Mouse (Mus musculus) cerebellum, postnatal 10 days (tissue): ENCODE measurements around the gene Mybbp1a.

Experiments
- DNase-seq, 2 experiments: peaks; one replicate each; pipeline ENCODE4 v3.0.0; 2021; ENCODE audit warnings: mixed read lengths in 2 of 2

Mybbp1a gene

DNA sequence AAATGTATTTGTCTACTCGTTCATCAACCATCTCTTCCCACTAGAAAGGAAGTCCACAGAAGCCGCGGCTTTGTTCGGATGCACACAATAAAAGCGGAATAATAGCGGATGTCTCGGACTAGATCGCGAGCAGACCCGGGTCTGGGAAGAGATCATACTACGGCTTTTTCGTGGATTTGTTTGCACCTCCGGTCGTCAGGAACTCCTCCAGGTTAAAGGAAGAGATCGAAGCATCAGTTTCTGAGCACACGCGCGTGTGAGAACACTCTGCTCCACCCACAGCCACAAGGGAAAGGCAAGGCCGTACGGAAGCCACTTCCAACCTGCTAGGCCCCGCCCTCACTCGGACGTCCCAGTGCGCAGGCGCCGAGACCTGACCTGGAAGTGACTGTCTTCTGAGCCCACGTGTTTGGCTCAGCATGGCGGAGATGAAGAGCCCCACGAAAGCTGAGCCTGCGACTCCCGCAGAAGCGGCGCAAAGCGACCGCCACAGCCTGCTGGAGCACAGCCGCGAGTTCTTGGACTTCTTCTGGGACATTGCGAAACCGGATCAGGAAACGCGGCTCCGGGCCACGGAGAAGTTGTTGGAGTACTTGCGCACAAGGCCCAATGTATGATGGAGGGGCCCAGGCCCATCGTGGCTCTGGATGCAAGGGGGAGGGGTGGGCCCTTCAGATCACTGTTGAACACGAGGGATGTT is at the start of gene Mybbp1a:
Gene Mybbp1a (plus strand): TSS at position 391 of the 700 bp plus-strand sequence.
- DNase-seq = peak; percentile 99 to 100

DNA sequence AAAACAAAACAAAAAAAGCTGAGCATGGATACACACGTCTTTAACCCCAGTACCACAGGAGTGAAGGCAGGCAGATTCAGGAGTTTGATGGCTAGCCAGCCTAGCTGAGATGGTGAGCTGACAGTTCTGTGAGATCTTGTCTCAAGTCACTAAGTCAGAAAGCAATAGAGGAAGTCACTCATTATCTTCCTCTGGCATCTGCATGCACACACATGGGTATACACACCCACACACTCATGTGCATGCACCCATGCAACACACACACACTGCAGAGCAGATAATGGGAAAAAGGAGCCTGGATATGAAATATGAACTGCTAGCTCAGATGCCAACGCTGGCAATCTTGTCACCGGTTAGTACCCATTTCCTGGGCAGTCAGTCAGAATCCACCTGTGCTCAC is 47.9 kb upstream of the Mybbp1a start:
- no peak for DNase-seq

DNA sequence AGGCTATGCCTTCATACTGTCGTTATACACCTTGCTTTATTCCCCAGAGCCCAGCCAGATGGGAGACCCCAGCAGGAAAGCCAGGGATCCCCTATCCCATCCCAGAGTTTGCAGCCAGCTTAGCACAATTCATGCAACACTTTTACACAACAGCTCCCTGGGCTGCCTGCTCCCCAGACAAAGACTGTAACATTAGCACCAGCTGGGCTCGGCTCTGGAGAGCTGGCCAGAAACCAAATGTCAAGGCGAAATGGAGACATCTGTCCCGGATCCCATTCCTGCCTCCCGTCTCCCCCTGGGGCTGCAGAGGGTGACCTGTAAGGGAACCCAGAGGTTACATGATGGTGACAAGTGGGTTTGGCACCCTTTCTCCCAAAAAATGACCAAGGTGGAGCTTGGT is 47.5 kb upstream of the Mybbp1a start:
- peak; percentile 26 to 51 for DNase-seq

DNA sequence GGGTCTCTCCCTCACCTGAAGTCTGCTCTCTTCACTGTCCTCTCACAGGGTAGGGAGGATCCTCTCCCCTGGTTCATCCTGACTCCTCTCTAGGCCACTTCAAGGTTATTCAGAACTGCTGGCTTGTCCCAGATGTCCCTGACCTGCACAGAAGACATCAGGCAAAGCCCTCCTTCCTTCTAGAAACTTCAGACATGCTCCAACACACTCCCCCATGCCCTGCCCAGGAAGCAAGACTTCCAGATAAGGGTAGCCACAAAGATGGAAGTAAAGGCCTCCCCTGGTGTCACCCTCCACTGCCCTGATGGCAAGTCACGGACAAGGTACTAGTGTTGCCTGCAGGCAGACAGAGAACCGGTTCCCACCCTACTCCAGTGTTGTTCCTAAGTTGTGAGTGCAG is 46.5 kb upstream of the Mybbp1a start:
- no peak for DNase-seq

DNA sequence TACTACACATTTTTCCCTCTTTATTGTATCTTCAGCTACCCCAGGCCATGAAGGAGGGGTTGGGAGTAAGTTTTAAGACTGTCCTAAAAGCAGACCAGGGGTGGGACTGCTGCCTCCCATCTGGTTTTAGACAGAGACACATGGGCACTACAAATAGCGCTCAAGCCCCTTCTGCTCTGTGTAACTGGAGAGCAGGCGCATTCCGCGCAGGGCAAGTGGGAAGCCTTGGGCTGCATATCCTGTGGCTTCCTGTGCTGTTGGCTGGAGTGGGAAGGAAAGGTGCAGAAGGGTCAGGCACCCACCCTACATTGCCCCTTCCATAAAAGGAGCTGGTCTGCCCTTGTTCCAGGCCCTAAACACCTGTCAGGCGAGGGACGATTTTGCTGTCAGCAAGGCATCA is 45.5 kb upstream of the Mybbp1a start:
- no peak for DNase-seq

DNA sequence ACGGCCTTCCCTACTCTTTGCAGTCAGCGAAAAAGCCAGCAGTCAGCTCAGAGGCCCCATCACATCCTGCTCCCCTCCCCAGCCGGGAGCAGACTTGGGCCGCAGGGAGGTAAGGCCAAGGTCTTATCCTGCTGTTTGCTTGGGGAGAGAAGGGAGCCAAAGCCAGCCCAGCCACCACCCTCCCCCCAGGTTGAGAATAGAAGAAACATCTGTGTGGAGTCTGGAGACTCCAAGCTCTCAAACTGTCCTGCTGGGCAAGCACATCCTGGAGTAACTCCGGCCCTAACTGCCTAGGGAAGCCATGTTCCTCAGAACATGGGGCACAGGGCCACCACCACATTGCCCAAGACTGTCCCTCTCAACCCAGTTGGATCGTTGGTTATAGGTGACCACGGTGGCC is 44.5 kb upstream of the Mybbp1a start:
- no peak for DNase-seq

DNA sequence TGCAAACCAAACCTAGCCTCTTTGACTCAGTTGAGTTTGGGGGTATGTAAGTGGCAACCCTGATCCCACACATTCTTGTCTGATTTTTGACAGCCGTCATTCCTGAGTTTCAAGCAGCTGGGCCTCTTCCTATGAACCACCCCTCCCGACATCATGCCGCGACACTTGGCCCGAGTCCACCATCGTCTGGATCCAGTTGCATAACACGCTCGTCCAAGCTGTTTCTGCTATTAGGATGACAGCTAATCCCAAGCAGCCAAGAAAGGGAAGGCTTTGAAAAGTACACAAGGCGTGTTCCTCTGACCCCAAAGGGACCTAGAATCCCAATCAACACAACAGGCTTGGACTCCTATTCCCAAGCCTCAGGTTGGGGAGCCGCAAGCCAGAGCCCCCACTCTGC is 44.1 kb upstream of the Mybbp1a start:
- peak; percentile 84 to 86 for DNase-seq

DNA sequence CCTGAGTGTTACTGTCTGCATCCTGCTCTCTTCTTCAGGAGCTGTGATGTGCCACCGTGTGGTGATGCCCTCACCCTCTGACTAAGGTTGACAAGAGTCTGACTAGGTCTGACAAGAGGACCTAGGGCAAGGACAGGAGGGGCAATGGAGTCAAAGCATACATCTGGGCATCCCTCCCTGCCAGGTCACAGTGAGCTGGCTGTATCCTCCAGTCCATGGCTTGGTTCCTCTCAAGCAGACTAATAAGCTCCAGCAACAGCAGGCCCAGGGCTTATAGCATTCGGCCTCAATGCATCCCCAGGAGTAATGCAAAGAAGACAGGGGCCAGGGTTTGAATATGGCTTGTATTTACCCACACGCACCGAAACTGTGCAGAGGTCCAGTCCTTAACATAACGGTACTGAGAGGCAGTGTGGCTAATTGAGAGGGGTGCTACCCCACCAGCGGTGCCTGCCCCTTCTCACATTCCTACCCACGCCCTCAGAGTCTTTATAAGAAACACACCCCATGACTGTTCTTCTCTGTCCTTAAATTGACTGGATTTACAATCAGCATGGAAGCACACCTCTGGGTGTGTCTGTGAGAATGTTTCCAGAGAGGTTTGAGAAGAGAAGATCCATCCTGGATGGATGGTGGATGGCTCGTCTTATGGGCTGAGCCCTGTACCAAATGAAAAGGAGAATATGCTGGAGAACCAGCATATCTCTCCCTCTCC is 43.2 kb upstream of the Mybbp1a start:
- DNase-seq = no peak

DNA sequence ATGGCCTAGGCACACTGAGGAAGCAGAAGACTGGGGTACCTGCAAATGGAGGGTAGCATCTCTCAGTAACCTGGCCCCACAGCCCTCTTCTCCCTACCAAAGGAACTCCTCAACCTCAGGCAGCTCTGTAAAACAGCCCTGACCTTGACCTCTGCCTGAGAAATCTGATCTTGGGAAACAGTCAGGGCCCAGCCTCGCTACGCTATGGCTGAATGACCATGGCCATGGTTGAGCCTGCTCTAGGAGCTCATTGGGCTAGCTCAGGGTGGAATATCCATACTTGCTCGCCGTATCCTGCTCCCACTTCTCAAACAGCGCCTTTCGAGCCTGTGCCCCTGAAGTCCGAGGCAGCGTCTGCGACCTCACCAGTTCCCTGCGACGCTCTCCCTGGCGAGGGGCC is 40.1 kb upstream of the Mybbp1a start:
- DNase-seq = no peak

DNA sequence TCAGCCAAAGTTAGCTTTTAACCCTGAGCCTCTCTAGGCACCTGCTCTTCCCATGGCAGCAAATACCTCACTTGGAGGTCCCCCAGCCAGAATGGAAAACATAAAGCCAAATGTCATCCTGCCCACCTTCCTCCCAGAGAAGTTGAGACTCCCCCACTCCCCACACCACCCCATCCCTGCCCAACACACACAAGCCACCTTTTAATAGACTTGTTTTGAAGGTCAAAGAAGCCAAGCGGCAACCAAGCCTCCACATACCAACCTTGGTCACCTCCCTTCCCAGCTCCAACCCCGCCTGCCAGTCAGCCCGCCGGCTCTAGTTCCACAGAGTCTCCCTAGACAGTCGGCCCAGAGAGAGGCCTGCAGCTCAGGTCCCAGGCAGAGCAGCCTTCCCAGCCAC is 39.1 kb upstream of the Mybbp1a start:
- DNase-seq = no peak

DNA sequence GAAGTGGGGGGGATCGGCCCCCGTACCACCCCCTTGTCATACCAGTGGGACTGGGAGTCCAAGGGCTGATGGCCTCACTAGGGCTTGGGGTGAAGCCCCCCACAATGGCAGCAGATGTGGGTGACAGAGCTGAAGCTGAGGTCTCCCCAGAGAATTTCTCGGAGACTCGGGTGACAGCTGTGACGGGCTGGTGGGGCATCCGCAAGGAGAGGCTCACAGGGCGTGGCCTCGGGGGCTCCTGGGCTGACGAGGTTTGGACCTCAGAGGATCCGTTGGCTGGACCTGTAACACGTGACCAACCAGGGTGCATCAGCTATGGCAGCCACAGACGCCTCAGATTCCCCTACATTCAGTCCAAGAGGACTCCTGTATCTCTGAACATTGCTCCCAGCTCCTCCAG is 38.2 kb upstream of the Mybbp1a start:
- no peak for DNase-seq

DNA sequence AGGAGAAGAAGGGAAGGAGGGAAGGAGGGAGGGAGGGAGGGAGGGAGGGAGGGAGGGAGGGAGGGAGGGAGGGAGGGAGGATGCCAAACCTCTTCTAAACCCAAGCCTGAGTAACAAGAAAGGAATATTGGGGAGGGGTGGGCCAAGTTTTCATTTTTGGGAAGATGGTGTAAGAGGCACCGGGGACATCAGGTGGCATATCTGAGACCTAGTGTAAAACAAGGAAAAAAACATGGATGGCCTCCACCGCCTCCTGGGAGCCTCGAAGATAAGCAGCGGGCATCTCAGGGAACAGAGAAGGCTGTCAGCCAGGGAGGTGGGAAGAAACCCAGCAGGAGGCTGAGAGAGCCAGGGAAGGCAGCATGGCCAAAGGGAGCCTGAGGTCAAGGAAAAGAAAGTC is 35.6 kb upstream of the Mybbp1a start:
- DNase-seq = no peak

DNA sequence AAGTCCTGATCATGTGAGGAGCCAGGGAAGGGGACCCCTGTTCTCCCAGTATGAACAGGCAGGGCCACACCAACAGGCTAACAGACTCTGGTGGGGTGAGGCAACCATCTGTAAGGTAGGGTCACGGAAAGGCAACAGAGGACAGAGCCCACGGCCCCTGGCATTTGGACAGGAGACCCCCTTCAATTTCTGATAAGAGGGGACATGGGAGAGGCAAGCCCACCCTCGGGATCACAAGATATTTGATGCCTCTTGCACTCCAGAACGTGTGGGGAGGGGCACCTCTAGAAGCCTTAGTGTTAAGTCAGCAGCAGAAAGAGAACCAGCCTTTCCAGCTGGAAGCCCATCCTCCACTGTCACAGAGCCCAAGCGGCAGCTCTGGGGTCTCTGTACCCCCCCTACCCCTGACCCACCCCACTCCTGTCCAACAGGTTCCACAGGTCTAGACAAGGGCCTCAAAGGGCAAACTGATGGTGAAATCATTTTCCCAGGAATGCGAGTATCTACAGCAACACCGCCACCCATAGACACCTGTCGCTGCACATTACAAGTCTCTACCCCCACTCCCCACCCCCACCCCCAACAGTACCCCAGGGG is 35.0 kb upstream of the Mybbp1a start:
- DNase-seq = no peak

DNA sequence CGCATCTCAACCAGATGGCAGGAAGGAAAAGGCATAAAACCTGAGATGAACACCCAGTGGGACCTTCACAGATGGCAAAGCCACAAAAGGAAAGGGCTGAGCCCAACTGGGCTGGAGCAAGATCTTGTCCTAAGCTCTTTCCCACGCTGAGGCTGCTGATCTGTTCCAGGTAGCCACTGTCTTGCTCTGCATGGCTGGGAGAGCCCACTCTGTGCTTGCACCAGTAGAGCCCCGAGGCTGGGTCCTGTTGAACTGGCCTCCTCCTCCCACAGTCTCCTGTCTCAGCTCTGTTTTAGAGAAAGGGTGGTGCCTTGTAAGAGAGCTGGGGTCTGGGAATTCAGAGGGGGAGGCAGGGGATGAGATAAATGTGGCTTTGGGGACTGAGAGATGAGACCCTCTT is 34.1 kb upstream of the Mybbp1a start:
- DNase-seq = no peak

DNA sequence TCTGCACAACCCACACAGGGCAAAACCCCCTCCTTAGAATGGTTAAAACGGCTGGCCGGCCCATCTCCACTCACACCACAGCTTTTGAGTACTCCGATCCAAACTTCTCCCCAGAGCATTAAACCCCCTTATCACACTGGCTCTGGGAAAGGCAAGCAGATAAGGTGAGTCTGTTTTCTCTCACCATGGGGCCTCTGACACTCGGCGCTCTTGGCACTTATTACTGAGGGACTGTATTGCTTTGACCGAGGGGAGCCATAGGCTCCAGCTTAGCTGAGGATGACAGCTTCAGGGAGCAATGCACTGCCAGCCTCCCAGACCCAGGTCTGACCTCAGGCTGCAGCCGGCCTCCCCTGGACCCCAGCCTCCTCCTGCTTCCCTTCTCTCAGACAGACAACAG is 33.6 kb upstream of the Mybbp1a start:
- DNase-seq = no peak

DNA sequence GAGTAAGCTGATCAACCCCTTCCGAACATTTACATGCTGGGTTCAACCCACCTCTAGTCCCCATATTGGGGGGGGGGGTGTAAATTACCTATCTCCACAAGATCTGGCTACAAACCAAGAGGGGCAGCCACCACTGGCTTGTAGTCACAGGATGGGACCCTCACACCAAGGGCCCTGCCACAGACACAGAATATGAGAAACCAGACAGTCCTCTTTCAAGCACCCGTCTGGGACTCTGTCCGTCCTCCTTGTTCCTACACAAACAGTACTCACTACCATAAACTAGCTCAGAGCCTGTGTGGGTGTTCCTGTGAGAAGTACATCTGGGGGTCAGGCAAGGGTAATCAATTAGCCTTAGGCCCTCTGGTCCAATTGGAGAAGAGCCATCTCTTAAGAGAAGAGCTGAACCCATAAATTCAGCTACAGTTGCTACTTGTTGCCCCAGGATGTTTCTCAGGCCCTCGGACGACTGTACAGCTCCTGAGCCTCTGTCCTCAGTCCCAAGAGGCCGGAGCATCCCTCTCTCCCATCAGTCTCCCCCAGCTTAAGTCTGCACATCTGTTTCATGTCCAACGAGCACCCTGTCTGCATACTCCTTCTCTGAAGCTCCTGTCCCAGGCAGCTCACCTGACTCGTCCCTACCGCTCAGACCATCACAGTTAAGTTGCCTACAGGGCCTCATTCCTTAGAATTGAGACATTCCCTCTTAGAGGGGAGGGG is 32.5 kb upstream of the Mybbp1a start:
- no peak for DNase-seq

DNA sequence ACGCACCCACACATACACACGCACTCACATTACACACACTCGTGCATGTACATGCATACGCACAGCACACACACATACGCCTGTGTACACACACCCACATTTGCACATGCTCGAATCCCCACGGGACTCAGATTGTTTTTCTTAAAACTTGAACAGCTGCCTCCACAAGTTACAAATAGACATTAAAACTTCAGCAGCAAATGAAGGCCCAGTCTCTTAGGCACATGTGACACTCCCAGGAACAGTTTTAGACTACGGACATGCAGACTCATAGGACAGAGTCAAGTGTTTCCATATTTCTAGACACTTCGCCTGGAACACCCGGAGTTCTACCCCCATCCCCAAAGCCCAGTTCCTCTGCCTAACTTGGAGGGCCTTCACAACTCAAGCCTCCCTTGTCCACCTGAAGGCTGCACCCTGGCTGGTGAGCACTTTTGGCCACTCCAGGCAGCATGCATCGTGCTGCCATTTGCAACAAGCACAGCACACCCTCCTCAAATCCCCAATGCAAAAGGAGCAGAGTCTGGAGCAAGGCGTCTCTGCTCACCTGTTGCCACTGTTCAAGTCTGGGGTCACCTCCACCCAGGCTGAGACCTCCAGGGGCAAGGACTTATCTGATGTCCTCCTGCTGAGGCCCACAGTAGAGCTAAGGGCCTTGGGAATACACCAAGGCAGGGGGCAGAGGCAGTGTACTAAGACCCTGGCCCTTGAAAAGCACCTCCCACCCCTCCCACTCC is 31.3 kb upstream of the Mybbp1a start:
- no peak for DNase-seq

DNA sequence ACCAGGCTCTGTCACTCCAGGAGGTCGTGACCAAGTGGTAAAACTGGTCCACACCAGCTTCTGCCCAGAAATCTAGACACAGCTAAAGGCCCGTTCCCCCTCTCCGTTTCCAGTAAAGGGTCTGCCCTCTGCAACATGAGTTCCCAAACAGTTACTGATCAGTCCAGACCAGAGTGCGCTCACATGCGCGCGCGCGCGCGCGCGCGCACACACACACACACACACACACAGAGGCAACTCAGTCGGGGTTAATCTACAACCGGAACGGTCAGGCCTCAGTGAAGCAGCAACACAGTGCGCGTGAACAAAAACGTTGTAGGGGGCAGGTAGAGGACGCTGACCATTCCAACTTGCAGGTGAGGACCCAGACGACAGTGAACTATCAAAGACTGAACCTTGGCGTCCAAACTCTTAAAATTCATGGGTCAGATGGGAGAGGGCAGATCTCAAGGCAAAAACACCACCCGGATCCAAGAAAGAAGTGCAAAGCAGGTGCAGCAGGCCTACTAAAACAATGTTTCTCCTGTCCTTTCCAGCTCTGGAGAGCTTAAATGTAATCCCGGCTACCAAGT is 30.5 kb upstream of the Mybbp1a start:
- peak in 1 of 2 experiments; percentile 21 for DNase-seq

DNA sequence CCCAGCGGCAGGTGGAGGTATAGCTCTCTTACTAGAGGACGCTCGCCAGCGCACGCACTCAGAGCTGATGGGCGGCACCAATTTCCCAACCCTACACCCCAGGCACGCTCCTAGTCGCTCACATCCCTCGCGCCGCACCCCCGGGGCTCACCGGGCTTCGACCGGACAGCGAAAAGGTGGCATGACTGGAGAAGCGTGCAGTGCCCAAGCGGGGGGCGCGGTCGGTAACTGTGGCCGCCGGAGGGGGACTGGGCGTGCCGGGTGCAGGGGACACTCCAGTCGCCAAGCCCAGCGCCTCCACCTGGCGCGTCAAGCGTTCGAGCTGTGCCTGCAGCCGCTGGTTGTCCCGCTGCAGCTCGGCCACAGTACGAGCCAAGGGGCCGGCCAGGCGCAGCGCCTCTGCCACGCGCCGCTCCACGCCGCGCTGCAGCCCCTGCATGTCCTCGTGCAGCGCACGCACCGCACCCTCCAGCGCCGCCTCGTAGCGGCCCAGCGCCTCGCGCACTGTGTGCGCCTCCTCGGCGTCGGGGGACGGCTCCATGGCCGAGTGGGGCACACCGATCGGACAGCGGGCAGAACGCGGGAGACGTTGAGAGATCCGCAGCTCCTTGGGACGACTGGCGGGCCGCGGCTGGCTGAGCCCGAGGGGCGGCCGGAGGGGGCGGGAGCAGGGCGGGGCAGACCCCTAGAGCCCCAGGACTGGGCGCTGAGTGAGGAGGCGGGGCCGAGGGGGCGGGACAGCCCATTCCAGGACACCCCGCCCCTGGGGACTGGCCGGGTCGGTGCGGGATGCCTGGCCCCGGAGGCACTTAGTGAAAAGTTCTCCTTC is 29.8 kb upstream of the Mybbp1a start, which contains the start of gene Smtnl2:
Gene Smtnl2 (minus strand): TSS at position 621 of the 829 bp plus-strand sequence.
- peak; percentile 73 to 78 for DNase-seq

DNA sequence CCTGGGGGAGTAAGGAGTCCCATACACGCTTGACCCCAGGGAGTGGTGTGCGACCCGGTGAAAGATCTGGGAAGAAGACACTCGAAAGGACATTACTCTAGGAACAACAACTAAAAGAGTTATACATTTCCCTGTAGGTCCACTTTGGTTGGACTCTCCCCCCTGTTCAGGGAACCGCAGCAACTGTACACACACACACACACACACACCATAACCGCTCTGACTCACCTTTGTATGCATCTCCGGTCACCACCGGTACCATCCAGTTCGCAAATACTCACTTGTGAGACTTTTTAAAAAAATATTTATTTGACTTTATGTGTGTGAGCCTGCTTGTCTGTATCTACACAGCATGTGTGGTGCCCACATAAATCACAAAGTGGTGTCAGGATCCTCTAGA is 29.2 kb upstream of the Mybbp1a start:
- no peak for DNase-seq

DNA sequence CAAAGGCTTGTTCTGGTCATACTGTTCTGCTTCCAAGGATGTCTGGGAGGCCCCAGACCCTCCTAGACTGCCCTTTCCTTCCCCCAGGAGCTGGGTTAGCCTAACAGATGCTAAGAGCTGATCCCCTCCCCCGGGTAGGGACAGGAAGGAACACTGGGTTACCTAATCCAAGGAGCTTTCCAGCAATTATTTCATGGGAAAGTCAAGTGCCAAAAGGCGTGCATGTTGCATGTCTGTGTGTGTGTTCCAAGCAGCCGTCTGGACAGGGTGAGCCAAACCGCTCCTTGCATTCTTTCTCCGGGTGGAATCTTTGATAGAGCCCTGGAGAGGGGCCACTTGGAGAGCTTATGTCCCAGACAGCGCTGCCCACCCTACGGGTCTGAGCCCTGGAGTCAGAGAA is 28.1 kb upstream of the Mybbp1a start:
- peak in 1 of 2 experiments; percentile 21 for DNase-seq
